Mouse (Mus musculus) C2C12 (cell line): Measurements from ENCODE around the gene Gm10570.

Experiments used
- CTCF ChIP-seq: IDR thresholded peaks from one replicate; pipeline ENCODE4 v1.5.1; 2011; ENCODE audit not compliant: control insufficient read depth, insufficient read depth, insufficient read length
- MAX ChIP-seq: IDR thresholded peaks from one replicate; pipeline ENCODE4 v1.6.1; 2011; ENCODE audit warnings: mild to moderate bottlenecking, control low read depth
- MYOD1 ChIP-seq: IDR thresholded peaks from one replicate; pipeline ENCODE4 v1.6.1; 2011; ENCODE audit warnings: low read depth; ENCODE audit not compliant: control insufficient read depth, insufficient read length
- MYOG ChIP-seq: IDR thresholded peaks from one replicate; pipeline ENCODE4 v1.6.1; 2011; ENCODE audit not compliant: control insufficient read depth, insufficient read length; ENCODE audit errors: extremely low read depth
- USF1 ChIP-seq: IDR thresholded peaks from one replicate; pipeline ENCODE4 v1.6.1; 2011; ENCODE audit warnings: low read depth, mild to moderate bottlenecking, control low read depth, moderate library complexity

- TF ChIP-seq MAX, result no peak
- peak; percentile 70 for TF ChIP-seq CTCF
- no peak for TF ChIP-seq USF1
- no peak for TF ChIP-seq MYOD1
- no peak for TF ChIP-seq MYOG
These were observed 11.3 kb downstream of the Gm10570 start for GRCm38 (mm10) chr4:130297123-130297529.
